Mouse (Mus musculus) cerebellum, postnatal 10 days (tissue): ENCODE results near the gene Nubp2.

Experiments
- DNase-seq, 2 experiments: peaks; one replicate each; pipeline ENCODE4 v3.0.0; 2021; ENCODE audit warnings: mixed read lengths in 2 of 2

Gene Nubp2

GRCm38 (mm10) chr17:24894061-24894994, 8.2 kb upstream of the Nubp2 start:
- peak in 1 of 2 experiments; percentile 43 for DNase-seq

GRCm38 (mm10) chr17:24893276-24893675, 7.1 kb upstream of the Nubp2 start:
- no peak for DNase-seq

GRCm38 (mm10) chr17:24892785-24893184, 6.6 kb upstream of the Nubp2 start:
- DNase-seq: peak in 1 of 2 experiments; percentile 48

GRCm38 (mm10) chr17:24891321-24891720, 5.2 kb upstream of the Nubp2 start:
- peak; percentile 53 to 57 for DNase-seq

- no peak for DNase-seq
These were observed 4.3 kb upstream of the Nubp2 start for GRCm38 (mm10) chr17:24890151-24891092.

GRCm38 (mm10) chr17:24888862-24889261, 2.7 kb upstream of the Nubp2 start:
- no peak for DNase-seq

- DNase-seq: peak; percentile 45 to 61
These were observed 1.3 kb upstream of the Nubp2 start for GRCm38 (mm10) chr17:24887291-24888080.

GRCm38 (mm10) chr17:24886932-24887271, 753 bp upstream of the Nubp2 start:
- DNase-seq: no peak

- DNase-seq: peak in 1 of 2 experiments; percentile 43
These were observed 604 bp downstream of the Nubp2 start for GRCm38 (mm10) chr17:24885356-24886133.

GRCm38 (mm10) chr17:24884391-24884790, 1.8 kb downstream of the Nubp2 start:
- DNase-seq: no peak

- peak; percentile 64 to 70 for DNase-seq
These were observed 4.3 kb downstream of the Nubp2 start for GRCm38 (mm10) chr17:24881738-24882440.

- DNase-seq: no peak
These were observed 7.6 kb downstream of the Nubp2 start for GRCm38 (mm10) chr17:24878531-24878930.

- DNase-seq: no peak
These were observed 8.1 kb downstream of the Nubp2 start for GRCm38 (mm10) chr17:24878117-24878397.

- DNase-seq: no peak
These were observed 8.6 kb downstream of the Nubp2 start for GRCm38 (mm10) chr17:24877336-24878116.

- DNase-seq: no peak
These were observed 11.2 kb downstream of the Nubp2 start for GRCm38 (mm10) chr17:24874989-24875388.

- DNase-seq: no peak
These were observed 11.8 kb downstream of the Nubp2 start for GRCm38 (mm10) chr17:24874405-24874745.

- no peak for DNase-seq
These were observed 12.3 kb downstream of the Nubp2 start for GRCm38 (mm10) chr17:24873695-24874404.

GRCm38 (mm10) chr17:24867914-24868313, 18.2 kb downstream of the Nubp2 start:
- no peak for DNase-seq

- peak; percentile 87 to 88 for DNase-seq
These were observed 20.4 kb downstream of the Nubp2 start, which contains the start of gene Igfals for GRCm38 (mm10) chr17:24865776-24866175. Gene Igfals, plus strand, starts transcription at chr17:24865997.

- DNase-seq: no peak
These were observed 24.4 kb downstream of the Nubp2 start for GRCm38 (mm10) chr17:24861785-24862184.
